In genomic region chr4:129382488-129382887, GRCm38 (mm10) we compare ENCODE assay signal across 15 mouse cellular contexts. TPM values are rescaled to one million over a fixed set of nuclear protein-coding genes. Genes with fewer than 3 reads are reported as not detected.
DNase-seq lines count a peak whose midpoint lies in the region; ATAC-seq lines count a peak whose summit lies in the region.
"Had no signal": no experiment of that assay in that cellular context is flagged by ENCODE, and none has a peak within 500 bp of the region (broad histone marks: within the 10 kb centered on the region; RNA-seq: fewer than 3 reads in every experiment).

No protein-coding gene starts in this region.

- H3K36me3 ChIP-seq in lung, embryonic 15.5 days: no peaks in the 10 kb centered on the region
- H3K36me3 ChIP-seq in liver, embryonic 12.5 days: no peaks in the 10 kb centered on the region
- H3K36me3 ChIP-seq: hindbrain, embryonic 12.5 days had no signal

- H3K4me1 ChIP-seq in lung, embryonic 15.5 days: peaks cover 14% of the 10 kb centered on the region
- peaks cover 4% of the 10 kb centered on the region; the same call in 1 of the 2 replicates for H3K4me1 ChIP-seq in brown adipose tissue, adult 24 weeks (ENCODE audit: control insufficient read depth, insufficient read depth, insufficient read length, low read length)
- H3K4me1 ChIP-seq in liver, embryonic 12.5 days: peaks cover 40% of the 10 kb centered on the region
- H3K4me1 ChIP-seq: hindbrain, embryonic 12.5 days had no signal

- H3K4me2 ChIP-seq in lung, embryonic 15.5 days: no peak overlapping the region
- no peak overlapping the region for H3K4me2 ChIP-seq in liver, embryonic 12.5 days
- H3K4me2 ChIP-seq: hindbrain, embryonic 12.5 days had no signal

- no peaks in the 10 kb centered on the region for H3K27me3 ChIP-seq in lung, embryonic 15.5 days
- H3K27me3 ChIP-seq in liver, embryonic 12.5 days (replicated peaks): peaks cover 31% of the 10 kb centered on the region

- no peaks in the 10 kb centered on the region for H3K9me3 ChIP-seq in lung, embryonic 15.5 days
- H3K9me3 ChIP-seq in liver, embryonic 12.5 days (replicated peaks): no peaks in the 10 kb centered on the region
- H3K9me3 ChIP-seq: hindbrain, embryonic 12.5 days had no signal

- 0 out of 2 replicates have a peak overlapping the region, but pooled peaks have one; percentile 21 for H3K27ac ChIP-seq in lung, embryonic 15.5 days
- no peak overlapping the region for H3K27ac ChIP-seq in brown adipose tissue, adult 24 weeks (replicated peaks; ENCODE audit: low read depth, low read length)
- H3K27ac ChIP-seq in liver, embryonic 12.5 days: no peak overlapping the region
- H3K27ac ChIP-seq: hindbrain, embryonic 12.5 days had no signal

- no peak for ATAC-seq in lung, embryonic 15.5 days (ENCODE audit: borderline replicate concordance, extremely low read depth, low FRiP score, low TSS enrichment)
- ATAC-seq in liver, embryonic 12.5 days: no peak

- peak; percentile 18 for DNase-seq in gastrocnemius, postnatal 25 days
- no peak for DNase-seq in gastrocnemius, postnatal 10 days
- no peak for DNase-seq in lung, postnatal 25 days (ENCODE audit: low spot score)
- DNase-seq in skeletal muscle tissue, adult 2 months (ENCODE audit: low read depth, low spot score): peak; percentile 69
- no peak for DNase-seq in layer of hippocampus, adult 8-10 months (ENCODE audit: low spot score in 2 of 2)
- DNase-seq: cerebellum, adult 9-10 months; liver; right cerebral cortex, postnatal 4 days; thymus, postnatal 14 days had no signal

- H3K9ac ChIP-seq in lung, embryonic 15.5 days: no peak overlapping the region
- no peak overlapping the region for H3K9ac ChIP-seq in liver, embryonic 12.5 days
- H3K9ac ChIP-seq: hindbrain, embryonic 12.5 days had no signal

- H3K4me3 ChIP-seq in lung, embryonic 15.5 days: no peak overlapping the region
- peak overlapping the region; percentile 17; the same call in 1 of the 2 replicates for H3K4me3 ChIP-seq in brown adipose tissue, adult 24 weeks (ENCODE audit: insufficient read depth, low read depth, low read length)
- H3K4me3 ChIP-seq in liver, embryonic 12.5 days: no peak overlapping the region
- H3K4me3 ChIP-seq: hindbrain, embryonic 12.5 days had no signal

- WGBS in lung, embryonic 15.5 days: 90% methylated on average over 2 of the region's 2 CpGs
- 78% methylated on average over 2 of the region's 2 CpGs for WGBS in liver, embryonic 12.5 days (ENCODE audit: insufficient replicate concordance)

RNA-seq across cellular contexts. Expression of gene Zbtb8a, which starts 4.6 kb away (rescaled TPM):
- total RNA-seq in gastrocnemius, postnatal 25 days (2021): 1 to 10 TPM; 1.2 to 1.3 TPM
- total RNA-seq in gastrocnemius, postnatal 10 days (2021): 1 to 10 TPM; 2.9 to 4.7 TPM
- 19.3 and 21.6 TPM in 2 replicates for polyA plus RNA-seq in lung, embryonic 15.5 days (2015; fragmentation: Nextera tagmentation; extraction: Ambion mirVana)
- 1.5 and 3.4 TPM in 2 replicates for polyA plus RNA-seq in brown adipose tissue, adult 24 weeks (2012; ENCODE audit: insufficient read depth, insufficient read length, missing spikeins)
- polyA plus RNA-seq in liver, embryonic 12.5 days (2016; fragmentation: Nextera tagmentation; extraction: Ambion mirVana): 3.1 TPM in 2 replicates
- 1 to 10 TPM; 2.5 to 4.5 (median 2.9) TPM for total RNA-seq in layer of hippocampus, adult 8-10 months (2022)

RNA-seq across cellular contexts. Expression of gene Zbtb8os, which starts 47.0 kb away (rescaled TPM):
- total RNA-seq in gastrocnemius, postnatal 25 days (2021): 10 to 100 TPM; 23.1 to 24.0 TPM
- total RNA-seq in gastrocnemius, postnatal 10 days (2021): 10 to 100 TPM; 24.2 to 25.4 TPM
- polyA plus RNA-seq in lung, embryonic 15.5 days (2015; fragmentation: Nextera tagmentation; extraction: Ambion mirVana): 44.0 and 44.5 TPM in 2 replicates
- polyA plus RNA-seq in brown adipose tissue, adult 24 weeks (2012; ENCODE audit: insufficient read depth, insufficient read length, missing spikeins): 92.1 and 127 TPM in 2 replicates
- 31.1 and 38.9 TPM in 2 replicates for polyA plus RNA-seq in liver, embryonic 12.5 days (2016; fragmentation: Nextera tagmentation; extraction: Ambion mirVana)
- total RNA-seq in layer of hippocampus, adult 8-10 months (2022): 10 to 100 TPM; 30.7 to 32.4 (median 31.6) TPM

RNA-seq across cellular contexts. Expression of gene Rbbp4, which starts 47.3 kb away (rescaled TPM):
- 10 to 100 TPM; 41.0 to 50.6 TPM for total RNA-seq in gastrocnemius, postnatal 25 days (2021)
- total RNA-seq in gastrocnemius, postnatal 10 days (2021): 10 to 100 TPM; 96.7 to 98.5 TPM
- polyA plus RNA-seq in lung, embryonic 15.5 days (2015; fragmentation: Nextera tagmentation; extraction: Ambion mirVana): 418 and 423 TPM in 2 replicates
- polyA plus RNA-seq in brown adipose tissue, adult 24 weeks (2012; ENCODE audit: insufficient read depth, insufficient read length, missing spikeins): 77.7 and 87.6 TPM in 2 replicates
- 292 and 306 TPM in 2 replicates for polyA plus RNA-seq in liver, embryonic 12.5 days (2016; fragmentation: Nextera tagmentation; extraction: Ambion mirVana)
- total RNA-seq in layer of hippocampus, adult 8-10 months (2022): 100 to 1,000 TPM; 114 to 129 (median 116) TPM

RNA-seq across cellular contexts. Expression of gene Zbtb8b, which starts 58.2 kb away (rescaled TPM):
- total RNA-seq in gastrocnemius, postnatal 25 days (2021): not detected
- not detected for total RNA-seq in gastrocnemius, postnatal 10 days (2021)
- polyA plus RNA-seq in lung, embryonic 15.5 days (2015; fragmentation: Nextera tagmentation; extraction: Ambion mirVana): 2.2 and 3.1 TPM in 2 replicates
- not detected in 2 replicates for polyA plus RNA-seq in brown adipose tissue, adult 24 weeks (2012; ENCODE audit: insufficient read depth, insufficient read length, missing spikeins)
- 1.3 and 1.5 TPM in 2 replicates for polyA plus RNA-seq in liver, embryonic 12.5 days (2016; fragmentation: Nextera tagmentation; extraction: Ambion mirVana)
- 1 to 10 TPM; 3.4 to 4.6 (median 4.0) TPM for total RNA-seq in layer of hippocampus, adult 8-10 months (2022)
- total RNA-seq: megakaryocyte, adult 5-6 weeks; monocyte, adult 5-6 weeks had no signal

Comparison
In these comparisons a context has a peak if more than half of its experiments do, and no peak if none do; other contexts are left out.
1. DNase-seq: peak in gastrocnemius, postnatal 25 days (single experiment) and skeletal muscle tissue, adult 2 months (single experiment); none in gastrocnemius, postnatal 10 days (single experiment), lung, postnatal 25 days (single experiment) and layer of hippocampus, adult 8-10 months (0 of 2).